Mouse (Mus musculus): ENCODE data around the gene Ncoa1. TPM values are rescaled to one million over a fixed set of nuclear protein-coding genes. Genes with fewer than 3 reads are reported as not detected.
"Not testable (repeated sequence)": the region's sequence is repeated elsewhere in the genome, so short reads cannot be mapped to it uniquely, and the experiment has no call there.

Gene Ncoa1
- total RNA-seq, 2 experiments from 2014 or later = 23.9 to 27.7 TPM

DNA sequence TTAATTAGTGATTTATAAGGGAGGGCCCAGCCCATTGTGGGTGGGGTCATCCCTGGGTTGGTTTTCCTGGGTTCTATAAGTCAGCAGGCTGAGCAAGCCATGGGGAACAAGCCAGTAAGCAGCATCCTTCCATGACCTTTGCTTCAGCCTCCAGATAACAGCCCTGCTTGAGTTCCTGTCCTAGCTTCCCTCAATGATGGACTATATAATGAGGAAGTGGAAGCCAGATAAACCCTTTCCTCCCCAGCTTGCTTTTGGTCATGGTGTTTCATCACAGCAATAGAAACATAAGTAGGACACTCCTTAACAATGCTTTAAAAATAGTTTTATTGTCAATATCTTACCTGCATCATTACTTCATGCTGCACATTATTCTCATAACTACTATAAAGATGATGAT lies 163.2 kb downstream of the Ncoa1 start:
- DNase-seq (ENCODE audit: low spot score) = no peak

DNA sequence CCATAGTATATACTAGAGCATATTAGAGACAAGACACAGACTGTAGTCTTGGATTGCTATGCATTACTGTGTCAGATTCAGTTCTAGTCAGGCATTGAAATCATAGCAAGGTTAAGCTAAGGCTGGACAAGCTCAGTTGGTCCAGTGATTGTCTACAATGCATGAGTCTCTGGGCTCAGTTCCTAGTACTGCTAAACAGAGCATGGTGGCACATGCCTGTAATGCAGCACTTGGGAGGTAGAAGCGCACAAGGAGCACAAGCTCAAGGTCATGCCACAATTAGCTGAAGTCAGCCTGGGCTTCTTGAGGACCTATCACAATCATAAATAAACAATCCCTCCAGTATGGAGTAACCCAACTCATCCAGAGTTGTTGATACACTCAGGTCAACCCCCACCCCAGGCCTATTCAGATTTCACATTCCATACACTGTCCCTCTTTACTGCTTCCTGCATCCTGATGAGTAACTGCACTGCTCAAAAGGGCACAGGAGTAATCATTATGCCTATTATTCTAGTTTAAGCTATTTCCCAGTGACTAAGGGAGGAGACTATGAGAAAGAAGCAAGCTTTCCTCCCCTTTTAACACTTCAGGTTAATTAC lies 170.2 kb downstream of the Ncoa1 start:
- DNase-seq (ENCODE audit: low spot score) = no peak

DNA sequence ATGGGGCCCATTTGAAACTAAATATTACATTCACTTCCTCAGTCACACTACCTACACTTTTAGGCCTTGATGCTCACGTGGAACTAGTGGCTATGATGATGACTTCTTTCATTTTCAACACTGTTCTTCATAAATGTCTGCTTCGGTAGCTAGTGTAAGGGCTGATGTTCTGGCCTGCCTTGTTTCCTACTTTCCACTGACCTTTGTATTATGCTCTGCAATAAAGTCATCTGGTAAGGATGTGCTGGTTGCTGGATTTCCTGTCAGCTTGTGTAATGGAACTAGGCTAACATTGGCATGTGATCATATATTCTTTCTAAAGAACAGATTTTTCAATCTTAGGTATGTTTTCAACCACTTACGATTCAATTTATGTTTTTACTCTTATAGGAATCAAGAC lies 177.7 kb downstream of the Ncoa1 start:
- DNase-seq (ENCODE audit: low spot score) = no peak

DNA sequence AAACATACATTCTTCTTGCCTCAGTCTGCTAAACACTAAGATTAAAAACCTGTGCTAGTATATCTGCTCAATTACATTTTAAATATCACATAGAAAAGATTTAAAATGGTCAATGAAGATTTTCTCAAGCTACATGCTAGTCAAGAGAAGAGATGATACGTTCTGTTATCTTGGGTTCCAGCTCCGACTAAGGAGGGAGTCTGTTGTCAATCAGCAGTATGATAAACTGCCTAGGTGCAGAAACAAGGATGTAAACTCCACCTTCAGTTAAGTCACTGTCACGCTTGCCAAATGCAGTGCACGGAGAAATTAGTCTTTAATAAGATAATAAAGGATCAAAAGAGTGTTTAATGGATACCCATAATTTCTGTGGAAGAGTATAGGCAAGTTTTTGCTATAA lies 178.4 kb downstream of the Ncoa1 start:
- DNase-seq (ENCODE audit: low spot score) = no peak

DNA sequence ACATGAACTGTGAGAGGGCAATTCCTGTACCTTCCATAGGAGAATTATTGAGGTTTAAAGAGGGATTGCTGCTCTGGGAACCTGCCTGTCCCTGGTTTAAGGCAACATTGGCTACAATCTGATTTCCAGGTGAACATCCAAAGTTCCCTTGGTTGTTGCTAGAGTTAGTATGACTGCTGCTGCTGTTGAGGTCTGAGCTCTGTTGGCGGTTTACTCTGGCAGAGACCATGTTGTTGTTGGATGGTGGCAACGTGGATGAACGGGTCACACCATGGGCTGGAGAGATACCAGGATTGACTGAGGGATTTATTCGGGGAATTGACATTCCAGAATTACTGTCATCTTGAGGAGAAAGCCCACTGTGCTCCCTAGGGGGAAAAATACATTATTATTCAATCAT lies 181.1 kb downstream of the Ncoa1 start:
- no peak for DNase-seq (ENCODE audit: low spot score)

DNA sequence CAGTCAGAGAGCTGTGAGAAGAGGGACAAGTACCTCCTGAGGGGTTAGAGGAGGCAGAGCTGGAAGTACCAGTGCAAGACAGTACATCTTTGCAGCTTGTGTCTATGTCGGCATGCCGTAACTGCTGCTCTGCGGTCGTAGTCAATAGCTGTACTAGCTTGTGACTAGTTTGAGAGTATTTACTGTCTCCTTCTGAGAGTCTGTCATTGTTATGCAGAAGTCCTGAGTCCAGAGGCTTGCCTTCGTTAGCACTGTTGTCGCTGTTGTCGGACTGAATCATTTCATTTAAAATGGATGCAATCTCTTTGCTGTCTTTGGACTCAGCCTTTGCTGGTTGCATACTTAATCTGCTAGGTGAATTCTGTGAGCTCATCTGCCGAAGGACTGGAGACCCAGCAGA lies 181.7 kb downstream of the Ncoa1 start:
- no peak for DNase-seq (ENCODE audit: low spot score)

DNA sequence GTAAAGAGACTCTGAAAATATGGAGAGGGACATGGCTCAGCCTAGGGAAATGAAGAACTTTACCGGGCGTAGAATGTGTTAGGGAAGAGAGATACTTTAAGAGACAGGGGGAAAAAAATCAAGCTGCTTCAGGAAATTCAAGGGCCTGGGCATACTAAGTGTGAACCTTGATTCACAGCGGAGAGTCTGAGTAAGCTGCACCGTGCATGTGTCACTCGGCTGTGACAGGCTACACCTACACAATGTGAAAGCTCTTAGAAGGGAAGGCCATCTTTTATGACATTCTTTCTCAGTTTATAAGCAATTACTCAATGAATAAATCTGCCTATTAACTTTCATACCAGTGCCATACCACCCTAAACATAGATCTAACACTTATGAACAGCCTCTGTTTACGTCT lies 183.2 kb downstream of the Ncoa1 start:
- DNase-seq (ENCODE audit: low spot score) = no peak

DNA sequence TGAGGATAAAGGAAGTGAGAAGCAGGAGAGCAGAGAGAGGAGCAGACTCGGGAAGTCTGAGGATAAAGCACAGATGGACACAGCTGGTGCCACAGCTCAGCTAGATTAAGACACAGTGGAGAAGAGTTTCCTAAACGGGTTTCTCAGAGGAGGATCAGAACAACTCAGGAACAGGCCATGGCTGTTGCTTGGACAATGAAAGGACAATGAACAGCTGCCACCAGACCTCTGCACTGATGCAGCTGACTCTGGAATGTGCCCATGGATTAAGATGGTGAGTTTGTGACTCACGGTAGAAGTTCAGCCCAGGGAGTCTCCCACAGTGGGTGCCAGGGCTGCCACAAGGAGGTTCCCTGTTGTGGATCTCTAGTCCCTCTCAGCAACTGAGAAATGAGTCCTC lies 191.8 kb downstream of the Ncoa1 start:
- DNase-seq (ENCODE audit: low spot score) = no peak

DNA sequence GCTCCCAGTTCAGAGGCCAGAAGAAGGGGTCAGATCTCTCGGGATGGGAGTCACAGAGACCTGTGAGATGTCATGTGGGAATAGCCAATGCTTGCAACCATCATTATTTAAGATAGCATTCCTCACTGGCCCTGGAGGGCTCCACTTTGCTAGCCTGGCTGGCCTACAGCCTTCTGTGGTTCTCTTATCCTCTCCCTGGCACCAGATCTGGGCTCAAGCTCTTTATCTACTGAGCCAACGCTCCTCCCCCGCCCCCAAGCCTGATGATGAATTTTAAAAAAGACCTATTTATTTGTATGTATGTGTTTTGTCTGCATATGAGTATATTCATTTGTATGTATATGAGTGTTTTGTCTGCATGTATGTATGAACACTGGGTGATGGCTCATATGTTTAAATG lies 197.1 kb downstream of the Ncoa1 start:
- no peak for DNase-seq (ENCODE audit: low spot score)

DNA sequence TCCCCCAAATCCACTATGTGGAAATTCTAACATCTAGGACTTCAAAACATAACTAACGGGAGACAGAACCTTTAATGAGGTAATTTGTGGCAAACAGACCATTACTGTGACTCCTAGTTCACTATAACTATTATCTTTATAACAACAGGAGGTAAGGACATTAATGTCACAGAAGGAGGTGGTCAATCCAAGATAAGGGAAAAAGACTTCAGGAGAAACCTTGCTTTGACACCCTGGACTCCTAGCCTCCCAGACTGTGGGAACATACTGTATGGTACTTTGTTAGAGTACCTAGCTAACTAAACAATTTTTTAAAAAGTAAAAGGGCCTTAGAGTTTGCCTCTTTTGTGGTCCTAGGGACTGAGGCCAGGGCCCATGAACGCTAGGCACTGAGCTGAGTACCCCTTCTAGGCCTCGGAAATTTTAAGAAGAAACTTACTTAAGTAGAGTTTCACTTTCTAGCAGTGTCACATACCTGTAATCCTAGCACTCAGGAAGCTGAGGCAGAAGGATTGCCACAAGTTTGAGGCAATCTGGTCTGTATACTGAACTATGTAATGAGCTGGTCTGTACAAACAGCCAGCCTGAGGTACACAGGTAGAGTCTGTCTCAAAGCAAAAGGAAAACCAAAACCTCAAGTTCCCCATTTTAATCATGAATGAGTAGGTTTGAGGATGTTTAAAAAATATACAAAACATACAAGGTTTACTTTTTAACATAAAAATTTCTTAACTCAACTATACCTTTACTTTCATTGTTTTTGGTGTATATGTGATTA lies 197.8 kb downstream of the Ncoa1 start:
- no peak for DNase-seq (ENCODE audit: low spot score)

DNA sequence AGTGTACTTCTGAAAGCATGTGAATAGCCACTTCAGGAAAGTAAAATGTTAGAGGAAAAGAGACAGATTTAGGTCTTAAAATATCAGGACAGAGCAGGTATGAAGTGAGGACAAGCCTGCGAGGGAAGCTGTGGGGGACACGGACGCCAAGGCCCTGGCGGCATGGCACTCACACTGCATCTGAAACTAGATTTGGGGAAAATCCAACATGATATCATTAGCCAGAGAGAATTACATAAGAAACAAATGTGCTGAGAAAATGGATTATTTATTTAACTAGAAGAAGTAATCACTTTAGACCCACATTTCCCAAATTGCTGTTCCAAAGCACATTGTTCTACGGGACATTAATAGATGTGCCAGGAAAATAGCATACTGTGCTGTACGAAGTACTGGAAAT lies 205.9 kb downstream of the Ncoa1 start:
- no peak for DNase-seq (ENCODE audit: low spot score)

DNA sequence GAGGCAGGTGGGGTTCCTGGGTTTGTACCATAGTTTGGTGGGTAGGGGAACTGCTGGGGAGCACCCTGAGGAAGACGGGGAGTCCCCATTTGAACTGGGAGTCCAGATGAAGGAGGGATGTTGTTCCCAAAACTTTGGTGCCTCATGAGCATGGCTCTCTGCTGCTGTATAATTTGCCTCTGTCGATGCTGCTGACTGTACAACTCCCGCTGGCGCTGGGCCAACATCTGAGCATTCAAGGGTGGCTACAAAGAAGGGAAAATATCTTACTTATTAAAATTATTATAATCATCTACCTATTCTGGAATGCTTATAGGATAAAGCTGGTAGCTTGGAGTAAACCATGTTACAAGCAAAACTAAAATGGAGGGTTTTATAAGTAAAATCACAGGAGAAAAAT lies 209.2 kb downstream of the Ncoa1 start:
- DNase-seq (ENCODE audit: low spot score) = no peak

DNA sequence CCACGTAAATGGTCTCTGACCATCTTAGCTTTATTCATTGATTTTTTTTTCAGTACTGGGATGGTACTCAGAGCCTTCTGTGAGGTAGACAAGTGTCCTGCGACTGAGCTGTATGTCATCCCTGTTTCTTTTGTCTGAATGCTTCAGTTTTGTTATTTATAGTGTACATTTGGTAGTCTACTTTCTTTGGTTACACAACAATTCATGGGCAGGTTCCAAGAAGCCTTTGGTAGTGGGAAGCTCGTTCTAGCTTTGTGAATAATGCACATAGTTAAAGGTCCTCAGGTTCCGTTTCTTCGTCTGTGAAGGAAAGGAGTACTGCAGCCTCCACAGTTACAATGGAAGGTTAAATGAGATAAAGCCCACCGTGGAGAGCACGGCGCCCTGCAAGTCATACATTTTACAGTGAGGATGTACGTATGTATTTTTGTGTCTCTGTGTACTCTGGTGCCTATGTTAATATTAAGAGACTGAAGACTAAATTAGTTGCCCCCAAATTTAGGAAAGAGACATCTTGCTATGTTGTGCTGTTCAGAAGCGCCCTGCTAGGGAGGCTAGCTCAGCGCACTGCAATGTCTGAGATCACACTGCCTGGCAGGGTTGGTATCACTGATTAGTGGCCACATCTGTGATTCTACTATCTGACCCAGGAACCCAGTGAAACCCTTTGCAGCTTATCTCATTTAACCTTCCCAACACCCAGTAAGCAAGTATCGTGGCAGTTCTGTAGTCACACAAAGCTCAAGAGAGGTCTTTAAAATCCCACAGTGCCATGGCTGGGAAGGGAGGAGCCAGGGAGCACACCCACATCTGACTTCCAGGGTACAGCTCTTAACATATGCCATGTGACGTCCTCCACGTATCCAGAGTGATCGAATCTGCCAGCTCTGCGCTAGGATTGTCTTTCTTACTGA lies 224.0 kb downstream of the Ncoa1 start:
- peak; percentile 50 for DNase-seq (ENCODE audit: low spot score)

DNA sequence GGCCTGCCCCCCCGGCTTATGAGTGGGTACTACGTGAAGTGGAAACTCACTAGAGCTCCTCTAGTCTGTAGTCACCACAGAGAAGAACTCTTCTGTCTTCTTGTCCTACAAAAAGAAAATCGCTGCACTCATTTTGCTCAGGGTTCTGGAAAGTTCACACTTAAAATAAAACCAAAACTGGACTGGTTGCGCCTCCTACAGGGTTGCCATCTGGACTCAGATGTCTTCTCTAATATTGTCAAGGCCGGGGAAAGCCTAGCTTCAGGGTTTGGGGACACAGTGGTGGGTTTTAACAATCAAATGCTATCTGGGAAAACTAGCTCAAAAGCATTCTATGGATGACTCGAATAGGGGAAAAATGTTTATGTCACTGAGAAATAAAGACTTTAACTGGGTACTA lies 227.2 kb downstream of the Ncoa1 start:
- DNase-seq (ENCODE audit: low spot score) = no peak

DNA sequence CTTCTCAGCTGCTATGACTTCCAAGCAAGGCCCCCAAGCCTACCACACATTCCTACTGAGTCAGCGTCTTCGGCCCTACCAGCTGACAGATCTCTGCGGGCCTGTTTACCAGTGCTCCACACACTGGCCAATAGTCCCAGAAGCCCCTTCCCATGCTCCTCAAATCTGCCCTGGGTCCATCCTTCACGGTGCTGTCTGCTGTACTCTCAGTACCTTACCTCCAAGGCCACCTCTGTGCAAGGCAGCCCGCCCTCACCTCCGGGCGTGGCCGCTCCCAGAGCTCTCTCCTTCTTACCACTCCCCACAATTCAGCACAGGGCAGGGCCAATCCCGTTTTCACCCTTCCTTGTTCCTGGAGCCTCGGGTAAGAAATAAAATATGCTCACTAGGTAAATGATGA lies 231.2 kb downstream of the Ncoa1 start:
- DNase-seq (ENCODE audit: low spot score) = no peak

DNA sequence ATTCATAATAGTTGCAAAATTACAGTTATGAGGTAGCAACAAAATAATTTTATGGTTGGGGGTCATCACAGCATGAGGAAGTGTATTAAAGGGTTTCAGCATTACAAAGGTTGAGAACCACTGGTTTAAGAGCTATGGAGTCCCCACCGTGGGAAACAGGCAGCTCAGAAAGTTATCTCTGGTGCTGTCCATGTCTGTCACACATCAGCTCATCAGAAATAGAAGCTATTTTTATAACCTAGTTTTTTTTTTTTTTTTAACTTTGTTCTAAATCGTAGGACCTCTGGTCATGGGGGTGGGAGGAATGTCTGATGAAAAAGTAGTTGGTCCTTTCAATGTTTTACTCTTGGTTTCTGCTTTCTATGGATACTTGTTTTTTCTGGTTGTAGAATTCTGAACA lies 233.2 kb downstream of the Ncoa1 start:
- DNase-seq (ENCODE audit: low spot score) = no peak

DNA sequence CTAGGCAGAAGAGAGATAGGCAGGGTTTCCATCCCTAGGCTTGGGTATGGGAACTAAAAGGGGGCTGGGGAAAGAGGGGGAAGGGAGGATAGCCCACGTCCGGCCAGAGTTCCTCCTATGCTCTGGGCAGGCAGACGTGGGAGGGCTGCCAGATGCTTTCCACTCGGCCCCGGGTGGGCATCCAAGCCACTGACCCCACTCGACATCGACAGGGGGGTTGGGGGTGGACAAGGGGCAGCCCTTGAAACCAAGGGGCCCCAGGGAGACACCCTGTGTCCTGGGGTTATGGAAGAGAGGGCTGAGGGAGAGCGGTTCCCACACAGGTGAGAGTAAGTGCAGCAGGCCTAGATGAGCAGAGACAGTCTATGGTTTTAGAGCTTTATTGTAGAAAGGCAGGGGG lies 236.7 kb downstream of the Ncoa1 start:
- not testable (repeated sequence) for DNase-seq (ENCODE audit: low spot score)

DNA sequence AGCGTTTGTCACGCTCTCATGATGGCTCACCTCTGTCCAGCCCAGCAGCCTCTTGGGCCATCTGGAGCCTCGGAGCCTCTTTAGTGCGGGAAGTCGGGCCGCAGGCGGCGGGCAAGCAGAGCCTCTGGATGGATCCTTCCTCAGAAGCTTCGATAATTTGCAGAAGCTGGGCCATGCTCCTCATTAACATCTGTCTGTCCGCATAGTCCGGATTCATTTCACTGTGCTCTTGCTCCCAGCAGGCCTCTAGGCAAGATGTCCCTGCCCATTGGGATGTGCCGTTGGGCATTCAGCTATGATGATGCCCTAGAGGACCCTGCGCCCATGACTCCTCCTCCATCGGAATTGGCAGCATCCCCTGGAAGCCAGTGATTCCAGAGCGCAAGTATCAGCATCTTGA lies 239.5 kb downstream of the Ncoa1 start:
- no peak for DNase-seq (ENCODE audit: low spot score)

DNA sequence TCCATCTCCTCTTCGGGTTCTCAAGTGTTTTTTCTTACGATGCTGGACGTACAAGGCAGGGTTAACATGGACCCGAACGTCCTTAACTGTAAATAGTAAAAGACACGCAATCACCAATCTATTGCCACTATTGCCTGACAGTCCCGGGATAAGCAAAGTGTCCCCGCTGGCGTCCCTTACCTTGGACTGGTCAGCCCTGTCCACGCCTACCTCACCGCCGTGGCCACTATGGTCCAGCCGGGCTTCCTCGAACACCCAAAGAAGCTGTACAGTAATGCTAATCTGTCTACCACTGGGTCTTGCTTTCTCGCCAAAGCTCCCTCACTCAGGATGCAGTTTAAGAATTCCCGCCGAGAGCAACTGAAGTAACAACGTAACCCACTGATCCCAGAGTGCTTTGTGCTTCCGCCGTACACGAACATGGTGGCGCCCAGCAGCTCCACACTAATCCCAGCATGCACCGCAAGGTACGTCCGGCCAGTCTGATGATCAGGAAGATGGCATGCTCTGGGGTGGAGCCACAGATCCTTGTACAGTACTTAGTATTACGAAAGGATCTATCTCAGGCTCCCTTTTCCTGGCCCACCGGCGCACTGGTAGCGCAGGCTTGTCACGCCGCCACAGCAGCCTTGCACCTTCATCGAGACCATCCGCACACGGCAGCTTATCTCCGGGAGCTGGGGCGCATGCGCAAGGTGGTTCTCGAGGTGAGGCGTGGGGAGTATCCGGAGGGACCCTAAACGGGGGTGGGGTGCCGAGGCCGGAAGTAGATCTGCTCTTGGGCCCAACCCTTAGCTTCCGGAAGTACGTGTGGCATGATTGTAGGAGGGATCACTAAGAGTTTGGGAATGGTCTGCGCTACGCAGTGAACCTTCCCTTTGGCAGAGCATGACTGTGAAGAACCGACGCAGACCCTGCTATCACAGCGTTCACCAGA lies 243.1 kb downstream of the Ncoa1 start, which contains the start of the genes Ptrhd1 and Cenpo:
Ptrhd1 (plus strand) TSS at position 456 of the 937 bp plus-strand sequence.
Cenpo (minus strand) TSS at position 723 of the 937 bp plus-strand sequence.
- DNase-seq (ENCODE audit: low spot score) = peak; percentile 97

DNA sequence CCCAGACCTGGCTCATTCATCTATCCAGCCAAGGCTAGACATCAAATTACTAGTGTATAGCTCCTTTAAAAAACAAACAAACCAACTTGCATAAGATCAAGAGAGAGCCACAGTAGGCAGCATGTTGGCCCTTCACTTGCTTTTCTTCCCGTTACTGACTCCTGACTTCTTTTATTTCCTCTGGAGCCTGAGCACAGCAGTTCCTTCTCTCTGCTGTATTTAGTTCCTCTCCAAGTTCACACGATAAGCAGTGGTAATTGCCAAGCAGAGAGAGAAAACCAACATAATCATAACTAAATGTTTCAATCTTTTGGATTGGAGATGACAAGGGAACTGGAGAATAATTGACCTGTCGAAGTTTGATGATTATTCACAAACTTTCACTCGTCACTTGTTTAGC lies 244.2 kb downstream of the Ncoa1 start:
- no peak for DNase-seq (ENCODE audit: low spot score)

DNA sequence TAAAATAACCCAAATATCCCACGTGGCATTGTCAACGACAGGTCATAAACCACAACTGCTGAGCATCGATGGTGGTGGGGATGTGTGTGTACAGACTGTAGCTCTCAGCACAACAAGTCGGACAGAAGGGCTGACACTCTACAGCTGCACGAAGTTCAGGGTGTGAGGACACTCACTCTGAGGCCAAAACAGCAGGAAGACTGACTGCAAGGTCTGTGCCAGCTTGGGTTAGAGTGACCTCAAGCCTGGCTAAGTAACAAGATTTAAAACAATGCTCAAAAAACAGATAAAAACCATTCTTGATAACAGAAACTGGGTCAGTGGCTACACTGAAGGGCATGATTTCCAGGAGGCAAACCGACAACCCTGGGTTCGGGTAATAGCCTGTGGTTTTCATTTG lies 246.8 kb downstream of the Ncoa1 start:
- no peak for DNase-seq (ENCODE audit: low spot score)

All from gastrocnemius, adult 18-20 months (tissue).